Mouse (Mus musculus) bone marrow macrophage, adult 2 months (primary cell): ENCODE results near the gene Pdia5.

ENCODE experiments used
- CTCF ChIP-seq: IDR thresholded peaks from 2 replicates; pipeline ENCODE4 v1.5.1; 2012; ENCODE audit warnings: low read depth, mild to moderate bottlenecking, low read length, moderate library complexity
- POLR2A ChIP-seq: IDR thresholded peaks from 2 replicates; pipeline ENCODE4 v1.6.1; 2012; ENCODE audit warnings: mild to moderate bottlenecking, low read depth, low read length, borderline replicate concordance

- TF ChIP-seq CTCF: no peak
- TF ChIP-seq POLR2A: no peak
Measured at GRCm38 (mm10) chr16:35470983-35471382, 19.7 kb downstream of the Pdia5 start.
